Mouse (Mus musculus) right cerebral cortex, postnatal 4 days (tissue): ENCODE results near the gene Ccl25.
"Not testable (repeated sequence)": the region's sequence is repeated elsewhere in the genome, so short reads cannot be mapped to it uniquely, and the experiment has no call there.

Source experiments
- DNase-seq: peaks from one replicate; pipeline ENCODE4 v3.0.0-alpha.2; 2022

Ccl25 gene

DNA sequence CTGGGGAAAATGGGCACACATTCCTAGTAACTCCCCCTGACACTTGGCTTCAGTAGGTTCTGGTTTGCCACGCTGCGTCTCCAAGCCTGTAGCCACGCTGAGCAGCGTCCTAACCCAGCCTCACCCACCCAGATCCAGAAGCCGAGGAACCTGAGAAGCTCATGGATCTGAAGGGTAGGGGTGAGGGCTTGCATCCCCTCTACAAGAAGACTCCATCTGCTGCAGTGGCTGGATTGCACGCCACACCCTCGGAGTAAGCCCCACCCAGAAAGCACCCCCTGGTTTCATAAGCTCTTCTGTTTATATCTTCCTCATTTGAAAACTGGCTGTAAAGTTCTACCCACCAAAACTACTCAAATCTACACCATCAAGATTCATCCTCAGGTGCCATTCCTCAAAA lies 22.7 kb downstream of the Ccl25 start:
- DNase-seq: no peak

DNA sequence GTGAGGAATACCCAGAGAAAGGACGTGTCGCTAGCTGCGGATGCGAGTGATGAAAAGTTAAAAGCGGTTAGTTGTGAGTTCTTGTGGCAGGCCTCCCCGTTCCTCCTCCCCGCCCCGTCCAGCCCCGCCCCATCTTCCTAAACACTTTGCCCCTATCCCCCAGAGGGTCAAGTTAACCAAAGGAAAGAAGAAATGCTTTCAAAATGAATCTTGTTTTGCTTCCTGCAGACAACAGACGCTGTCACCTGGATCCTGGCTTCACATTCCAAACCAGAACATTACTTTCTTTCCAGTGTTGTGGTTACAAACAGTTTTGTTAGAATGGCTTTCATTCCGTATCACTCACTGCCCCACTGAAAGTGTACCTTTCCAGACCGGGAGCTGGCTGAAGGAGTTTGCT lies 23.3 kb downstream of the Ccl25 start:
- no peak for DNase-seq

DNA sequence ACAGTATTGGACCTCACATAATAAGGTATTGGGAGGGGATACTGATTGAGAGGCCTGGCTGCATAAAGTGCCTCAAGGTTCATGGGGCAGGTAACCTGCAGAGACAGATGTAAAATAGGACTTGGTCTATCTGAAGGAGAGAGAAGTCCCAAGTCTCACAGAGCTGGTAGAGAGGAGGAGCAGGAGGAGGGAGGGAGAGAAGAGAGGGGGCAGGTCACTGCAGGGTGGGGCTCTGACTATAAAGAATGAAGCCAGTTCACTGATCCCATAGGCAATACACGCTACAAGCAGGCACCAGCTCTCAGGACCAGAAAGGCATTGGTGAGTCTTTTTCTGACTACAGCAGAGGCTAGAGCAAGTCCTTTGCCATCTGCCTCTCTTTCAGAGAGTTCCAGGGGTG lies 24.3 kb downstream of the Ccl25 start:
- DNase-seq: no peak

DNA sequence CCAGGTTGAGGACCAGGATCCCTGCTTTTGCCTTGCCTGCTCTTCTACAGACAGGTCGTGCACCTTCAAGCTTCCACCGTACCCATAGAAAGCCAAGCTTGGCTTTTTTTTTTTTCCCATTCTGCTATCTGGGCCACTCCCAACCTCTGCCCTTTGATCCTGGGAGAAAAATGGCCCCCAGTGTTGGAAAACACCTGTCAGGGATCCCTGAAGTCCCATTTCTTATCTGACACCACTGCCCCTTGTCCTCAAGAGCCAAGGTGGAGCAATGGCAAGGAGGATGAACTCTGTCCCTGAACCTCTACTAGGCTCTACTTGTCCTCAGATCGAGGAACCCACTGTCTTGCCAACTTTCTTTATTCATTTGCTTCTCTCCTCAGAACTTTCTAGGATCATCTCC lies 25.6 kb downstream of the Ccl25 start:
- no peak for DNase-seq

DNA sequence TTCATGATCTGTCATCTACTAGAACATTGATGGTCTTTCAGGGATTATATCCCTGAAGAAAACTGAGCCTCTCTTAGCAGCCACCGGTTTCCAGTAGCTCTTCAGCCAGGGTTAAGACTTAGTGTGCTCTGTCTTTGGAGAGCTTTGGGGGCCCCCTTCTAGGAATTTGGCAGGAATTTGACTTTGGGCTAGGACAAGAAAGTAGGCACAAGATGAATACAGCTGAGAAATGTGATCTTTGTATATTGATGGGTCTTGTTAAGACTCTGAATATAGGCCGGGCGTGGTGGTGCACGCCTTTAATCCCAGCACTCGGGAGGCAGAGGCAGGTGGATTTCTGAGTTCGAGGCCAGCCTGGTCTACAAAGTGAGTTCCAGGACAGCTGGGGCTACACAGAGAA lies 27.6 kb downstream of the Ccl25 start:
- DNase-seq: not testable (repeated sequence)

DNA sequence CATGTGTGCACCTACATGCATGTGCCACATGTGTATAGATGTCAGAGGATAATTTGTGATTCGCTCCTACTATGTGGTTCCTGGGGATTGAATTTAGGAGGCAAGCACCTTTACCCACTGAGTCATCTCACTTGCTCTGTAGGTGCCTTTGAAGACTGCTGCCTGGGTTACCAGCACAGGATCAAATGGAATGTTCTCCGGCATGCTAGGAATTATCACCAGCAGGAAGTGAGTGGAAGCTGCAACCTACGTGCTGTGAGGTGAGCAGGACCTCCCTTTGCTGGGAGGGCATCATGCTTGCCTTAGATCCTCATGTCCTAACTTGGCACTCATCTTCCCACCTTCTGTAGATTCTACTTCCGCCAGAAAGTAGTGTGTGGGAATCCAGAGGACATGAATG lies 28.7 kb downstream of the Ccl25 start:
- DNase-seq: no peak

DNA sequence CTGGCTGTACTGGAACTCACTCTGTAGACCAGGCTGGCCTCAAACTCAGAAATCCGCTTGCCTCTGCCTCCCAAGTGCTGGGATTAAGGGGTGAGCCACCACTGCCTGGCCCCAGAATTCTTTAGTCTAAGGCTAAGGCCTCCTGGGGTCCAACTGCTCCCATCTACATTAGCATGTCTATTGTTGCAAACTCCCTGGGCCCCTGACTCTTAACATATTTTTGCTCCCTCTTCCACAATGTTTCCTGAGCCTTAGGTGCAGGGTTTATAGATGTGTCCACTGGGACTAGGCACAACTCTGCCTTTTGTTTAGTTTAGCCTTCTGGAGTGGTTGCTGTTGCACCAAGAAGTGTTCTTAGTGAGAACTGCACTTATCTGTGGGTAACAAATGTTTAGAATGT lies 29.5 kb downstream of the Ccl25 start:
- DNase-seq: no peak

DNA sequence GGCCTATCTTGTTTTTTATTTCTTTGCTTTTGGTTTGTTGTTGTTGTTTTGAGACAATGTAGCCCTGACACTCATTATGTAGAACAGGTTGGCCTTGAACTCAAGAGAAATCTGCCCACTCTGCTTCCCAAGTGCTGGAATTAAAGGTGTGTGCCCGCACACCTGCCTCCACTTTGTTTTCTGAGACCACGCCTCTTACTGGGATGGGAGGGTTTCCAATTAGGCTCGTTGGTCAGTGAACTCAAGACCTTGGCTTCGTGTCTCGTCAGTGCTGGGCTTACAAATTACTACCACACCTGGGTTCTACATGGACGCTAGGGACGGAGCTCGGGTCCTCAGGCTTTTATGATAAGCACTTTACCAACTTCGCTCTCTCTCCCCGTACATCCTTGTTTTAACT lies 30.4 kb downstream of the Ccl25 start:
- DNase-seq: no peak

DNA sequence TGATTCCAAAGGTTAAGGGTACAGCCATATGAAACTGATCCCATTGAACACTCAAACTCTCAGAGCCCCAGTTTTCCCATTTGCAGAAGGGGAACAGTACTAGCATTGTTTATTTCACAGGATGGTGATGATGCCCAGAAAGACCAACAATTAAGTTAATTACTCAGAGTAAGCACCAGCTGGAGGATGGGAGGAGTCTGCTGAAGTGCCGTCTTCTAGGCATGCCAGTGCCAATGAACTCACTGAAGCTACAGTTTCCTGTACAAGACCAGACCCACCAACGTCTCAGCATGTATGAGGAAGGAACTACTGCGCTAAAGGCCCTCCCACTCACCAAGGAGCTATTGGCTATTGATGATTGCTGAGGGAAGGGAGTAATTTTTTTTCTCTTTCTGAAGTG lies 34.4 kb downstream of the Ccl25 start:
- DNase-seq: no peak

DNA sequence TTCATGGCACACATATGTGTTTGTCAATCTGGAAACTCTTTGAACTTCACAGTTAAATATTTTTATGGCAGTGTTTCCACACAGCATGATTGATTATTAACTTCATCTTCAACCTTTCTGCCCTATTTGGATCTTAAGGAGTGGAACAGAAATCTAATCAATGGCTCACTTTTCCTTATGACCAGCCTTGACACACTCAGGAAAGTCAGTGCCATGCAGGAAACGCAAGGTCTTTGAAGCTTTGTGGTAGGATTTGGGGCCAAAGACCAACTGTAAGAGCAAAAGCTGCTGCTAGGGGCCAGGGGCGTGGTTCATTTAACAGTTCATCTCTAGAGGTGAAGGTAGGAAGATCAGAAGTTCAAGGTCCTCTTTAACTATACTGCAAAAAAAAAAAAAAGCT lies 35.9 kb downstream of the Ccl25 start:
- no peak for DNase-seq

DNA sequence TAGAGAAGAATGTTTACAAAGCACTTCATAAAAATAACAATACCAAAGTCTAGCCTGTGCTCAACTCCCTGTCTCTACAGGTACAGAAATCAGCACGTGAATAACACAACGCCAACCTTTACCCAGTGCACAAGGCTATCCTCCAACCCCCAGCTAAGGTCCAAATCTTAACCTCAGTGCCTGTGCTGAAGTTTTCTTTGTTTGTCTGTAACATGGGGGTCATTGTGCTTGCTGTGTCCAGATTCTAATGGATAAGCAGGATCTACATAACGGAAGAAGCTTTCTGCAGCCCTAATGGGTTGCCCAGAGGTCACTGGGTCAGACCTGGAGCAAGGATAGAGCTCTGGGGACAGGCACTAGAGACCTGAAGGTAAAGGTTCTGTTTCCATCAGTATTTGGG lies 41.2 kb downstream of the Ccl25 start:
- no peak for DNase-seq

DNA sequence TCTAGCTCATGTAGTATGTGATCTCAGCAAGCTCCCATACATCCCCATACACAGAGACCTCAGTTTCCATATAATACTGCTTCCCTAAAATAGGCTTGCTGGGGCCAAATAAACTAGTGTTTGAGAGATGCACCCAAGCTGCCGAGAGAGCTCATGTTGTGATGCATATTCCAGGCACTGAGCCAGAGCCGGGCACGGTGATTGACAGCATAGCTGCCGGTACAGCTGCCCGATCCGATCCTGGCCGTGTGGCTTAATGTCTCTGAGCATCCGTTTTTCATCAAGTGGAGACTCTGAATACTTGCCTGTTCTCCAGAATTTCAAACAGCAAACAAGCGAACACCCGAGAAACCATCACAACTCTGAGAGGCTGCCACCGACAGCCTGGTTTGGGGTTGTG lies 42.8 kb downstream of the Ccl25 start:
- peak; percentile 76 for DNase-seq

DNA sequence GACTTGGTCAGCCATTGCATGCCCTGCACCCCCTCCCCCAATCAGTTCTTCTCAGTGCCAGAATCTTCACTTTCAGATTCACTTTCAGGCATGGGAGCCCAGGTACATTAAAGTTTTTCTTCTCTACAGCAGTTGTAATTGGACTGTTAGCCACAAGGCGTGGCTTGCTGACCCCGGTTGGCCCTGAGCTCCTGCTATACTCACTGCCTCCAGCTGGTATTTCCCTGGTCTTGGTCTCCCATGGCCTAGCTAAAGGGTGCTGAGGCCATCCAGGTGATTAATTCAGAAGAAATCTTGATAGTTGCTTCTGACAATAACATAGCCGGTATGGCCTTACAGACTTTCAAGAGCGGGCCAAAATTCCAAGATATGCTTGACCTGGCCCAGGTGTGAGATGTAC lies 43.5 kb downstream of the Ccl25 start:
- no peak for DNase-seq

DNA sequence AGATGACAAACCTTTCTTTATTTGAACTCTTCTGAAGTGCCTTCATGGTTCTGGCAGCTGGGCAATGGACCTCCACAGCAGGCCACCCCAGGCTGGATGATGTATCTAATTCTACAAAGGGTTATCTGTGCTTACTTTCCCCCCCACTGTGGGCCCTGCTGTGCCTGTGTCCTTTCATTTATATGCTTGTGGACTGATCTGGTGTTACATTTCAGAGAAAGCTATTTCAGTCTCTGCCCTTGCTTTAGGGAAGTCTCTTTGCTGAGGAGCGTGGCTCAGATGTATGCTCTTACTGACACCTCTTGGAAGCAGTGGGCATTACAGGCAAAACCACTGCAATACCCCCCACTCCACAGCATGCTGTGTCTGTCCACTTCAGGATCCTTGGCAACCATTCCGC lies 45.1 kb downstream of the Ccl25 start:
- peak; percentile 23 for DNase-seq

DNA sequence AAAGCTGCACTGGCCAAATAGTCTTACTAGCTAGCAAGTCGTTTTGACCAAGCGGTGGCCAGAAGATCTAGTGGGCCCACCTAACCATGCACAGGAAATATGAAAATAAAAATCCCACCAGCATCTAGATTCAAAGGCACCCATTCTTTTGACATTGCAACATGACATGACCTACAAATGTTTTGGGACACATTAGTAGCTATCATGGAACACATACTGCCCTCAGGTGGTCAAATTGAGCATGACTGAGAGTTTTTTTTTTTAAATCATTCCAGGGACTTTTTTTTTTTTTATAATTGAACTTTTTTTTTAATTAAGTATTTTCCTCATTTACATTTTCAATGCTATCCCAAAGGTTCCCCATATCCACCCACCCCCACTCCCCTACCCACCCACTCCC lies 47.6 kb downstream of the Ccl25 start:
- DNase-seq: no peak

DNA sequence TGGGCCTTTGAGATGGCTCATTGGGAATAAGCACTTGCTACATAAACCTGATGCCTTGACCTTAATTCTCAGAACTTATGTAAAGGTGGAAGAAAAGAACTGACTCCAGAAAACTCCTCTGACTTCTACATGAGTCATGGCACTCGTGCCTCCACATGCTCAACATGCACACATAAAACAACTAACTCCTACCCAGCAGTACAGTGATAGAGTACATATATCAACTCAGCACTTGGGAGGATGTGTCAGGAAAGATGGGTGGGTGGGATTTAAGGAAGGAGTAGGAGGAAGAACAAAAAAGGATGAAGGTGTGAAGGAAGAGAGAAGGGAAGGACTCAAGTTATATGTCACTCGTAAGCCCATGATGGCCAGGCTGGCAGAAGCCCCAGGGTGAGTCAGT lies 76.4 kb downstream of the Ccl25 start:
- no peak for DNase-seq

DNA sequence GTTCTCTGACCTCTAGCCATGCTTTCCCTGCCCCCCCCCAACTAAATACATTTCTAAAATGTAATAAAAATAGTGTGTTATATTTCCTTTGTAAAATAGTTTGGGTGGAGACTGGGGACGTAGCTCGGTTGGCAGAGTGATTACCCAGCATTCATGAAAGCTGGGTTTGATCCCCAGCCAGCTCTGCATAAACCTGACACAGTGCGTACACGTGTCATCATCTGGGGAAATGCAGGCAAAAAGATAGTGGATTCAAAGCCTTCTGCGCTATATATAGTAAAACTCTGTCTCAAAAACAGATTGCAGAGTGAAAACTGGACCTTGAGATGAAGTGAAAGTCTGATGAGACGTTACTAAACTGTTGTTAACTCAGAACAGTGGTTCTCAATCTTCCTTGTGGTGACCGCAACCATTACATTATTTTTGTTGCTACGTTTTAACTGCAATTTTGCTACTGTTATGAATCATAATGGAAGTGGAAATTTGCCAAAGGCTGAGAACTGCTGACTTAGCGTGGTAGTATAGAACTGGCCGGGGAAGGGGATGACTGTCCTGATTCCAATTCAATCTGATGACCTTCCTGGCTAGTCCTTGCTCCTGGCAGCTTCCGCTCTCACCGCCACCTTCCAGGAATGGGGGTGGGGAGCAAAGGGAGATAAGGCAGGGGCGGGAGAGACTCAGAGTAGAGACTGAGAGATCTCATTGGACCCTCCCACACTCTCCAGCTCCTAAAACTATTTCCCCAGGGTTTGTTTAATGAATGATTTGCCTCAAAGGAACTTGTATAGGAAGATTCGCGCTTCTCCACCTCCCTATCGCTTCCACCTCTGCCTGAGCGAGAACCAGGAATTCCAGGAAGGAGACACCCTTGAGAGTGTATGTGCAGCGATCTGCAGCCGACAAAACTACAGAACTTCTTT lies 79.2 kb downstream of the Ccl25 start:
- DNase-seq: no peak

DNA sequence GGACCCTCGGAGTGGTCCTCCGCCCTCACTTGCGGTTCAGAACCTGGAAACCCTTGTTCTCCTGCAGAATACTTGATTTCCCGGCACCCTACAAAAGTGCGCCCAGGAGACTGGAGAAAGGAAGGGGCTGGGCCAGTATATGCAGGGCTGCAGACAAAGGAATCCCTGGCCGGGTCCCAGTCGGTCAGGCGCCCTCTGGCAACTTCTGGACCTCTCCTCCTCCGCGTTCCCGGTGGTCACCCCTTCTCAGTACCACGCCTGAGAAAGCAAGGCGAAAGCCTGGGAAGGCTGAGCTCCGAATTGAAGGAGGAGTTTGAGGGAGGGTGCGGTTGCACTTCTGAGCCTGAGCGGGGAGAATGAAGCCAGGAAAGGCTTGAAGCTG lies 79.9 kb downstream of the Ccl25 start:
- peak; percentile 25 for DNase-seq

DNA sequence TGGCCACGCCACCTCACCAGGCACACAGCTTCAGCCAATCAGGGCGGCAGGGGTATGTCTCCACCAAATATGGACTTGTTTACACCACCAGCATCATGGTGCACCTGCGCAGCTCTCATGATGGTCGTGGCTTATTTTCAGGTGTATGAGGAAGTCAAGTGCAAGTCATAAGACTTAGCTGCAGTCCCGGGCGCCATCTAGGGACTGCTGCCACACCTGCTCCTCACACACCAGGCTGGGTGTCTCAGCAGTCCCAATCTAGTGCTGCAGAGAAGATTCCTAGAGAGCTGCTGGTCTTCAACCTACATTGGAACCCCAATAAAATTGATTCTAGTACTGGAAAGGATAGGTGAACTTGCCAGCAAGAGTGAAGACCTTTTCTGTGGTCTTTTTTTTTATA lies 83.4 kb downstream of the Ccl25 start:
- DNase-seq: not testable (repeated sequence)
